Mouse (Mus musculus) lung, adult 2 months (tissue): ENCODE results near the gene Tnfrsf8. TPM values are rescaled to one million over a fixed set of nuclear protein-coding genes. Genes with fewer than 3 reads are reported as not detected.

Experiments
- DNase-seq: peaks from one replicate; pipeline ENCODE4 v3.0.0; 2022
- H3K4me1 ChIP-seq: fragments of 200-500 bp; 2 replicates; pipeline ENCODE4 v1.6.1; 2011; ENCODE audit warnings: low read length; ENCODE audit not compliant: control insufficient read depth, insufficient read depth
- H3K4me3 ChIP-seq: fragments of 200-500 bp; replicated peaks from 2 replicates; pipeline ENCODE3; 2011; ENCODE audit warnings: low read depth, mild to moderate bottlenecking, control low read depth, low read length; ENCODE audit errors: extremely low read depth
- CTCF ChIP-seq: fragments of 200-500 bp; IDR thresholded peaks from 2 replicates; pipeline ENCODE4 v1.5.1; 2011; ENCODE audit warnings: mild to moderate bottlenecking, low read length, control low read depth; ENCODE audit not compliant: insufficient read depth
- POLR2A ChIP-seq: fragments of 200-500 bp; IDR thresholded peaks from 2 replicates; pipeline ENCODE4 v1.6.1; 2011; ENCODE audit warnings: low read depth, mild to moderate bottlenecking, control low read depth, low read length, borderline replicate concordance; ENCODE audit errors: extremely low read depth
- WGBS: fragments of 180-500 bp; shearing (Covaris S2); methylation state at CpG from one replicate; pipeline ENCODE4 v1.1.7; 2018; 5-methylcytosine and 5-hydroxymethylcytosine counted together
- polyA plus RNA-seq: library from polyadenylated mRNA; depleted of rRNA; stranded (reverse); fragments of >200 nt; gene quantifications from 2 replicates; pipeline ENCODE4 v1.2.3, GENCODE M21; 2012; rRNA removed

Tnfrsf8 gene
- polyA plus RNA-seq, 1 experiment = 0.28 TPM

- Histone ChIP-seq H3K4me3 (no peak overlapping the region), H3K4me1 (no peaks in the 10 kb centered on the region)
- peak; percentile 43; the same call in 1 of the 2 replicates for TF ChIP-seq CTCF
- no peak for TF ChIP-seq POLR2A
- DNase-seq = peak; percentile 60
- WGBS = 57% methylated on average over 15 of the region's 15 CpGs
Observed at GRCm38 (mm10) chr4:145219240-145219985, 95.6 kb downstream of the Tnfrsf8 start.

DNA sequence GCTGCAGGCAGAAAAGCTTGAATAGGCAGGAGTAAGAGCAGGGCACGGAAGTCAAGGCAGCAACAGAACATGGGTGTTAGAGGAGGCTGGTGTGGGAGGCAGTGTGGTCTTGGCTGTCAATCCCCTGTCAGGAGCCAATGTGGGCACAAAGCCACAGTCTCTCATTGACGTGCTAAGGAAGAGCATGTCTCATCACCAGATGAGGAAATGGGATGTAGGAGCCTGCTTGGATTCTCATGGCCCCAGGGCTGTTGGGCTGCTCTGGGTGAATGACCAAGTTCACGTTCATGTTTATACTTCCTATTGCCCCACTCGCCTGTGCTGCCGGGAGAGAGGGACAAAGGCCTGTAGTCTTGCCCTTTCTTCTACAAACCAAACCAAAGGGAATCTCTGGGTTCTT is 97.1 kb downstream of the Tnfrsf8 start:
- TF ChIP-seq CTCF (no peak), POLR2A (no peak)
- H3K4me1 ChIP-seq = no peaks in the 10 kb centered on the region
- no peak overlapping the region for H3K4me3 ChIP-seq
- no peak for DNase-seq
- 70% methylated on average over 5 of the region's 5 CpGs for WGBS

Other genes starting within 250 kb of the Tnfrsf8 start
- gene Vps13d, start 120.2 kb downstream of the Tnfrsf8 start, polyA plus RNA-seq = 10.6 and 15.7 TPM in 2 replicates
- 32.2 and 39.5 TPM in 2 replicates for gene Tnfrsf1b, start 68.3 kb downstream of the Tnfrsf8 start, polyA plus RNA-seq
- gene Zfp990, start 195.6 kb upstream of the Tnfrsf8 start, polyA plus RNA-seq = 0.08 TPM in 1 of 2 replicates, not detected in the other